In genomic region chr9:71557737-71558136, GRCm38 (mm10) we compare ENCODE assay signal across 9 mouse cellular contexts. TPM values are rescaled to one million over a fixed set of nuclear protein-coding genes. Genes with fewer than 3 reads are reported as not detected.
A peak's percentile ranks its signal among the peaks of the same experiment; 100 is the strongest.
DNase-seq lines count a peak whose midpoint lies in the region; ATAC-seq lines count a peak whose summit lies in the region.
"Had no signal": no experiment of that assay in that cellular context is flagged by ENCODE, and none has a peak within 500 bp of the region (broad histone marks: within the 10 kb centered on the region; RNA-seq: fewer than 3 reads in every experiment).

No protein-coding gene starts in this region.

- H3K9me3 ChIP-seq in hindbrain, embryonic 16.5 days (ENCODE audit: control insufficient read depth, low read length), result no peaks in the 10 kb centered on the region
- H3K9me3 ChIP-seq: G1E had no signal

- no peaks in the 10 kb centered on the region for H3K27me3 ChIP-seq in hindbrain, embryonic 16.5 days (replicated peaks; ENCODE audit: control insufficient read depth, insufficient read depth, low read length)

- H3K4me2 ChIP-seq in hindbrain, embryonic 16.5 days (ENCODE audit: low read length), result no peak overlapping the region

- peak; percentile 45 for DNase-seq in gastrocnemius, postnatal 10 days
- DNase-seq in gastrocnemius, adult 8-10 months (ENCODE audit: low spot score in 2 of 2), result no peak
- peak; percentile 45 for DNase-seq in adrenal gland, postnatal 10 days
- peak; percentile 85 for DNase-seq in heart, adult 8-10 months (ENCODE audit: low spot score)
- DNase-seq in left cerebral cortex, postnatal 14 days (ENCODE audit: low spot score in 2 of 2), result peak; percentile 31 to 40
- DNase-seq in thymus, postnatal 14 days, result no peak

- no peaks in the 10 kb centered on the region for H3K4me1 ChIP-seq in hindbrain, embryonic 16.5 days (ENCODE audit: control insufficient read depth, insufficient read depth, low read depth, low read length)

- WGBS in hindbrain, embryonic 16.5 days, result 63% methylated on average over 2 of the region's 2 CpGs

- intact Hi-C loops in left cerebral cortex, postnatal 14 days (cut with DNase I), result no loop called here

- H3K27ac ChIP-seq in hindbrain, embryonic 16.5 days (ENCODE audit: low read depth, low read length), result no peak overlapping the region

- no peak for ATAC-seq in erythroblast, adult 5-6 weeks (replicated peaks; ENCODE audit: low FRiP score, poor library complexity, severe bottlenecking)
- no peak for ATAC-seq in hindbrain, embryonic 16.5 days

- H3K9ac ChIP-seq in hindbrain, embryonic 16.5 days (ENCODE audit: low read depth, low read length), result no peak overlapping the region

- no peak overlapping the region for H3K4me3 ChIP-seq in hindbrain, embryonic 16.5 days (ENCODE audit: low read length)

- H3K36me3 ChIP-seq in hindbrain, embryonic 16.5 days (ENCODE audit: control insufficient read depth, insufficient read depth, low read length), result no peaks in the 10 kb centered on the region
- H3K36me3 ChIP-seq: G1E had no signal

RNA-seq across cellular contexts. Expression of gene Myzap, which starts 34.4 kb away (rescaled TPM):
- 10 to 100 TPM; 11.1 to 14.1 TPM for total RNA-seq in gastrocnemius, postnatal 10 days (2021)
- 1 to 10 TPM; 1.8 to 3.2 (median 2.5) TPM for total RNA-seq in gastrocnemius, adult 8-10 months (2022)
- total RNA-seq in adrenal gland, postnatal 10 days (2021), result 10 to 100 TPM; 10.9 to 13.5 TPM
- total RNA-seq in heart, adult 8-10 months (2022), result 100 to 1,000 TPM; 373 to 483 (median 430) TPM
- 1 to 10 TPM; 1.7 TPM for total RNA-seq in left cerebral cortex, postnatal 14 days (2021)
- not detected in 2 replicates for total RNA-seq in erythroblast, adult 5-6 weeks (2015; ENCODE audit: low replicate concordance)
- total RNA-seq in erythroblast, adult 5-6 weeks (2017; ENCODE audit: low replicate concordance), result 0.70 TPM in 1 of 2 replicates, not detected in the other
- 1.9 and 2.3 TPM in 2 replicates for polyA plus RNA-seq in hindbrain, embryonic 16.5 days (2015; fragmentation: Nextera tagmentation; extraction: Ambion mirVana)
- polyA plus RNA-seq: G1E had no signal

Comparison
In these comparisons a context has a peak if more than half of its experiments do, and no peak if none do; other contexts are left out.
1. DNase-seq: peak in gastrocnemius, postnatal 10 days (single experiment), adrenal gland, postnatal 10 days (single experiment), heart, adult 8-10 months (single experiment) and left cerebral cortex, postnatal 14 days (2 of 2); none in gastrocnemius, adult 8-10 months (0 of 2) and thymus, postnatal 14 days (single experiment).
2. RNA of gene Myzap, which starts 34.4 kb away (total RNA-seq): 373 to 483 TPM in heart, adult 8-10 months; 11.1 to 14.1 TPM in gastrocnemius, postnatal 10 days, 10.9 to 13.5 TPM in adrenal gland, postnatal 10 days, 1.8 to 3.2 TPM in gastrocnemius, adult 8-10 months, 1.7 TPM in left cerebral cortex, postnatal 14 days and 0.70 TPM in erythroblast, adult 5-6 weeks; every median in the first group is over 10 times any median in the second.